Mouse (Mus musculus) liver, postnatal 0 days (tissue): ENCODE results near the gene Zfp811.

Source experiments
- CTCF ChIP-seq: sonication (generic); IDR thresholded peaks from 2 replicates; pipeline ENCODE4 v1.5.1; 2016; ENCODE audit warnings: antibody characterized with exemption, low read depth
- EP300 ChIP-seq: IDR thresholded peaks from 2 replicates; pipeline ENCODE4 v1.6.1; 2016; ENCODE audit warnings: antibody characterized with exemption, low read depth, mild to moderate bottlenecking

DNA sequence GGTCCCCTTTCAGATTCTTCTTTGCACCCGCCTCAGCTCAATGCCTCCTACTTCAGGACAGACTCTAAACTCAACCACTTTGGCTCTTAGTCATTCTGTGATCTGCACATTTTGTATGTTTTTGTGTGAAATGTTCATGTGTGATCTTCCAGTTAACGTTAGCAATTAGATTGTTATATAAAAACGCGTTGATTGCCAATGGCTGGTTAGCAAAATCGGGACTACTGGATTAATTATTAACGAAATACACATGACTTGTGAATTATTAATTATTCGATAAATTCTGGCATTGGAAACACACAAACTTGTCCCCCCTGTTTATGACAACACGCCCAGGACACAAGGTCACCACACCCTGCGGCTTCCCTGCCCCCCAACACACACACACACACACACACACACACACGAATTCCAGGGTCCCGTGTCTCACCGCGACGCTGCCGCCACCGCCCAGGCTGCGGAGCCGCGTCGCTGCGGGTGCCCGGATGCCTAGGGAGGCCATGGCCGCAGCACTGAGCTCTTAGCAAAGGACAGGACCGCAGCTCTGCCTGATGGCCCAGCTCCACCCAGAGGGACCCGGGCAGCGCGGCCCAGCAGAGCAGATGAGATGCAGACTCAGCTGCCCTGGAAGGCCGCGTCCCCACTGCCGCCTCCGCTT lies 22.2 kb downstream of the Zfp811 start:
- TF ChIP-seq CTCF = no peak
- no peak for TF ChIP-seq EP300
